8 mouse cellular contexts compared by ENCODE assay signal in genomic region chr17:54298934-54299333, GRCm38 (mm10). TPM values are rescaled to one million over a fixed set of nuclear protein-coding genes. Genes with fewer than 3 reads are reported as not detected.
A peak's percentile ranks its signal among the peaks of the same experiment; 100 is the strongest.
DNase-seq lines count a peak whose midpoint lies in the region; ATAC-seq and TF ChIP-seq lines count a peak whose summit lies in the region.
"Had no signal": no experiment of that assay in that cellular context is flagged by ENCODE, and none has a peak within 500 bp of the region (broad histone marks: within the 10 kb centered on the region; RNA-seq: fewer than 3 reads in every experiment).

Slc5a7 (minus strand) TSS chr17:54299034.

- ATAC-seq in lung, embryonic 14.5 days (ENCODE audit: insufficient read depth): no peak
- no peak for ATAC-seq in forebrain, embryonic 13.5 days
- no peak for ATAC-seq in limb, embryonic 13.5 days (ENCODE audit: low FRiP score, low read depth)
- ATAC-seq in stomach, embryonic 15.5 days (ENCODE audit: insufficient read depth, low FRiP score, low read depth): no peak

- H3K27me3 ChIP-seq in lung, embryonic 14.5 days (ENCODE audit: insufficient read depth, low read length): no peaks in the 10 kb centered on the region
- H3K27me3 ChIP-seq in forebrain, embryonic 13.5 days: no peaks in the 10 kb centered on the region; the same call in 1 of the 2 replicates
- H3K27me3 ChIP-seq in limb, embryonic 13.5 days: peaks cover 20% of the 10 kb centered on the region
- no peaks in the 10 kb centered on the region for H3K27me3 ChIP-seq in stomach, embryonic 15.5 days (replicated peaks)

- no peaks in the 10 kb centered on the region for H3K36me3 ChIP-seq in lung, embryonic 14.5 days (ENCODE audit: insufficient read depth)
- no peaks in the 10 kb centered on the region for H3K36me3 ChIP-seq in forebrain, embryonic 13.5 days (ENCODE audit: poor library complexity, severe bottlenecking)
- H3K36me3 ChIP-seq in limb, embryonic 13.5 days: no peaks in the 10 kb centered on the region
- H3K36me3 ChIP-seq in stomach, embryonic 15.5 days: no peaks in the 10 kb centered on the region

- no peak for TF ChIP-seq CTCF in lung, embryonic 14.5 days (IDR thresholded peaks at IDR 0.05; ENCODE audit: low read depth)

- peak within 1 kb of the TSS; percentile 36 for H3K4me3 ChIP-seq in lung, embryonic 14.5 days (ENCODE audit: low read depth, low read length)
- H3K4me3 ChIP-seq in forebrain, embryonic 13.5 days: peak within 1 kb of the TSS; percentile 49
- peak within 1 kb of the TSS; percentile 49 for H3K4me3 ChIP-seq in limb, embryonic 13.5 days
- H3K4me3 ChIP-seq in stomach, embryonic 15.5 days (replicated peaks): peak within 1 kb of the TSS; percentile 42

- peak within 1 kb of the TSS; percentile 42 for H3K9ac ChIP-seq in lung, embryonic 14.5 days
- peak within 1 kb of the TSS; percentile 62 for H3K9ac ChIP-seq in forebrain, embryonic 13.5 days
- H3K9ac ChIP-seq in limb, embryonic 13.5 days: peak within 1 kb of the TSS; percentile 59
- no peak within 1 kb of the TSS for H3K9ac ChIP-seq in stomach, embryonic 15.5 days

- H3K4me1 ChIP-seq in lung, embryonic 14.5 days (ENCODE audit: insufficient read depth): no peaks in the 10 kb centered on the region
- H3K4me1 ChIP-seq in forebrain, embryonic 13.5 days: peaks cover 8% of the 10 kb centered on the region; the same call in 1 of the 2 replicates
- no peaks in the 10 kb centered on the region for H3K4me1 ChIP-seq in limb, embryonic 13.5 days
- 0 out of 2 replicates have a peak, but pooled peaks cover 6% of the 10 kb centered on the region for H3K4me1 ChIP-seq in stomach, embryonic 15.5 days

- no peak within 1 kb of the TSS for H3K27ac ChIP-seq in lung, embryonic 14.5 days (ENCODE audit: low read depth)
- no peak within 1 kb of the TSS for H3K27ac ChIP-seq in forebrain, embryonic 13.5 days
- no peak within 1 kb of the TSS for H3K27ac ChIP-seq in limb, embryonic 13.5 days
- no peak within 1 kb of the TSS for H3K27ac ChIP-seq in stomach, embryonic 15.5 days

- 56% methylated on average over 1 of the region's 1 CpGs for WGBS in lung, embryonic 14.5 days
- 50% methylated on average over 1 of the region's 1 CpGs for WGBS in forebrain, embryonic 13.5 days
- WGBS in limb, embryonic 13.5 days: 57% methylated on average over 1 of the region's 1 CpGs
- WGBS in stomach, embryonic 15.5 days: 75% methylated on average over 1 of the region's 1 CpGs

- no peak for DNase-seq in lung, embryonic 14.5 days
- DNase-seq in lung, postnatal 36 days: no peak
- DNase-seq in adipocyte (ENCODE audit: low spot score): no peak
- DNase-seq in layer of hippocampus, adult 18-20 months (ENCODE audit: low spot score in 2 of 2): no peak
- DNase-seq: lung, postnatal 14 days had no signal

- peak within 1 kb of the TSS; percentile 74 for H3K4me2 ChIP-seq in lung, embryonic 14.5 days
- H3K4me2 ChIP-seq in forebrain, embryonic 13.5 days: peak within 1 kb of the TSS; percentile 92
- H3K4me2 ChIP-seq in limb, embryonic 13.5 days (replicated peaks): peak within 1 kb of the TSS; percentile 88
- H3K4me2 ChIP-seq in stomach, embryonic 15.5 days: peak within 1 kb of the TSS; percentile 85

- H3K9me3 ChIP-seq in lung, embryonic 14.5 days (ENCODE audit: low read depth, low read length): no peaks in the 10 kb centered on the region
- no peaks in the 10 kb centered on the region for H3K9me3 ChIP-seq in forebrain, embryonic 13.5 days (replicated peaks)
- H3K9me3 ChIP-seq in limb, embryonic 13.5 days: no peaks in the 10 kb centered on the region
- H3K9me3 ChIP-seq in stomach, embryonic 15.5 days: no peaks in the 10 kb centered on the region

RNA-seq across cellular contexts. Expression of gene Slc5a7, which starts in this region (rescaled TPM):
- 0.11 and 0.34 TPM in 2 replicates for polyA plus RNA-seq in lung, embryonic 14.5 days (2014; fragmentation: Nextera tagmentation; extraction: Ambion mirVana)
- polyA plus RNA-seq in forebrain, embryonic 13.5 days (2015; fragmentation: Nextera tagmentation; extraction: Ambion mirVana): 0.40 and 0.59 TPM in 2 replicates
- 1.2 and 1.9 TPM in 2 replicates for polyA plus RNA-seq in limb, embryonic 13.5 days (2015; fragmentation: Nextera tagmentation; extraction: Ambion mirVana)
- 2.6 and 4.1 TPM in 2 replicates for polyA plus RNA-seq in stomach, embryonic 15.5 days (2015; fragmentation: Nextera tagmentation; extraction: Ambion mirVana)
- under 1 TPM; 0.30 to 0.48 TPM for total RNA-seq in layer of hippocampus, adult 18-20 months (2021)
